Mouse (Mus musculus): ENCODE results near the gene Cacng4. TPM values are rescaled to one million over a fixed set of nuclear protein-coding genes. Genes with fewer than 3 reads are reported as not detected.

Gene Cacng4
- polyA plus RNA-seq, 1 experiment from 2014 or later: 0.37 TPM

GRCm38 (mm10) chr11:107743100-107743499 is 51.3 kb downstream of the Cacng4 start:
- WGBS: 53% methylated on average over 3 of the region's 3 CpGs
- Histone ChIP-seq H3K4me1 (replicated peaks) (peaks cover 2% of the 10 kb centered on the region; the same call in 1 of the 2 replicates), H3K4me3 (no peak overlapping the region), H3K9me3 (replicated peaks) (no peaks in the 10 kb centered on the region), H3K27ac (ENCODE audit: poor library complexity, severe bottlenecking) (no peak overlapping the region), H3K9ac (no peak overlapping the region), H3K36me3 (no peaks in the 10 kb centered on the region), H3K4me2 (no peak overlapping the region), H3K27me3 (replicated peaks) (no peaks in the 10 kb centered on the region)
- no peak for ATAC-seq (ENCODE audit: insufficient number of reproducible peaks, low FRiP score)

- no peaks in the 10 kb centered on the region for H3K36me3 ChIP-seq
- H3K4me1 ChIP-seq (replicated peaks): no peaks in the 10 kb centered on the region
- no peak for ATAC-seq (ENCODE audit: insufficient number of reproducible peaks, low FRiP score)
- 75% methylated on average over 20 of the region's 20 CpGs for WGBS
- H3K9ac ChIP-seq: no peak overlapping the region
- H3K9me3 ChIP-seq (replicated peaks): no peaks in the 10 kb centered on the region
- H3K27me3 ChIP-seq (replicated peaks): no peaks in the 10 kb centered on the region
- no peak overlapping the region for H3K4me3 ChIP-seq
- H3K27ac ChIP-seq (ENCODE audit: poor library complexity, severe bottlenecking): no peak overlapping the region
- H3K4me2 ChIP-seq: no peak overlapping the region
These were observed 55.8 kb downstream of the Cacng4 start for GRCm38 (mm10) chr11:107738418-107739099.

DNA sequence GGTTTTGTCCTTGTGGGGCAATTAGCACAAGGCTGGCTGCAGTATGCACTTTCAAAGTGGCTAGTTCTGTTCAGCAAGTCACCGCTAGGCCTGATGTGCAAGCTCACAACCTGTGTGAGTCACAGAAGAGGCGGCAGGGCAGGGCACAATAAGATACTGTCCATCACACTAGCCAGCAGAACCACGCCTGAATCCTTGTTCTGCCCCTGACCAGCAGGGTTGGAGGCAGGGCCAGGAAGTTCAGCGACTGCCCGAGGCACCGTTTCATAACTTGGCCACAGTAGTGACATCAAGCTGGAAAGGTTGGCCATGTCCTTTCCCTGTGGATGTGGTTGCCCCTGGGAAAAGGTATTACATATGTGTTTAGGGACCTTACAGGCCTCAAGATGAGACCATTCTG is 56.5 kb downstream of the Cacng4 start:
- no peak overlapping the region for H3K27ac ChIP-seq (ENCODE audit: poor library complexity, severe bottlenecking)
- H3K36me3 ChIP-seq: no peaks in the 10 kb centered on the region
- no peaks in the 10 kb centered on the region for H3K4me1 ChIP-seq (replicated peaks)
- H3K9ac ChIP-seq: no peak overlapping the region
- H3K9me3 ChIP-seq (replicated peaks): no peaks in the 10 kb centered on the region
- no peak overlapping the region for H3K4me3 ChIP-seq
- 71% methylated on average over 6 of the region's 6 CpGs for WGBS
- no peak for ATAC-seq (ENCODE audit: insufficient number of reproducible peaks, low FRiP score)
- no peaks in the 10 kb centered on the region for H3K27me3 ChIP-seq (replicated peaks)
- no peak overlapping the region for H3K4me2 ChIP-seq

DNA sequence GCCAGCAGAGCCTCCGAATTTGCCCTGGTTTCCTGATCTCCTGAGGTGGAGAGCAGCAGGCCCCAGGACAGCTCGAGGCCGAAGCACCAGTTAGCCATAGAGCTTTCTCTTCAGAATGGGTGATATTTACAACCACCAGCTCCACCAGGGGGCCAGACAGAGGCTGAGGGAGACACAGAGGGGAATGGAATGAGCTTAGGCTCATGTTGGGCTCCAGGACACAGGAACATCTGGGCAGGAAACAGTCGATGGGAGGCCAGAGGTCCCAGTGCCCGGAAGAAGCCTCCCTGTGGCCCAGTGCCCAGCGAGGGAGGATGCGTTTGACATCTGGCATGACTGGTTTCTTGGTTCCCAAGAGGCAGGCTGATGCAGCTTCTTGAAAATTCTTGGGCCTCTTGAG is 60.2 kb downstream of the Cacng4 start:
- ATAC-seq (ENCODE audit: insufficient number of reproducible peaks, low FRiP score): no peak
- Histone ChIP-seq H3K4me3 (no peak overlapping the region), H3K36me3 (no peaks in the 10 kb centered on the region), H3K27ac (ENCODE audit: poor library complexity, severe bottlenecking) (no peak overlapping the region), H3K4me1 (replicated peaks) (no peaks in the 10 kb centered on the region), H3K27me3 (replicated peaks) (no peaks in the 10 kb centered on the region), H3K4me2 (no peak overlapping the region), H3K9me3 (replicated peaks) (no peaks in the 10 kb centered on the region), H3K9ac (no peak overlapping the region)
- 76% methylated on average over 7 of the region's 7 CpGs for WGBS

GRCm38 (mm10) chr11:107731498-107731897 is 62.9 kb downstream of the Cacng4 start:
- no peak overlapping the region for H3K27ac ChIP-seq (ENCODE audit: poor library complexity, severe bottlenecking)
- H3K9me3 ChIP-seq (replicated peaks): no peaks in the 10 kb centered on the region
- WGBS: 68% methylated on average over 5 of the region's 5 CpGs
- no peaks in the 10 kb centered on the region for H3K36me3 ChIP-seq
- no peak overlapping the region for H3K4me3 ChIP-seq
- no peaks in the 10 kb centered on the region for H3K27me3 ChIP-seq (replicated peaks)
- H3K4me2 ChIP-seq: no peak overlapping the region
- no peaks in the 10 kb centered on the region for H3K4me1 ChIP-seq (replicated peaks)
- no peak overlapping the region for H3K9ac ChIP-seq
- no peak for ATAC-seq (ENCODE audit: insufficient number of reproducible peaks, low FRiP score)

GRCm38 (mm10) chr11:107730940-107731339 is 63.4 kb downstream of the Cacng4 start:
- 72% methylated on average over 4 of the region's 4 CpGs for WGBS
- Histone ChIP-seq H3K9ac (no peak overlapping the region), H3K9me3 (replicated peaks) (no peaks in the 10 kb centered on the region), H3K27me3 (replicated peaks) (no peaks in the 10 kb centered on the region), H3K4me2 (no peak overlapping the region), H3K36me3 (no peaks in the 10 kb centered on the region), H3K27ac (ENCODE audit: poor library complexity, severe bottlenecking) (no peak overlapping the region), H3K4me1 (replicated peaks) (no peaks in the 10 kb centered on the region), H3K4me3 (no peak overlapping the region)
- no peak for ATAC-seq (ENCODE audit: insufficient number of reproducible peaks, low FRiP score)

DNA sequence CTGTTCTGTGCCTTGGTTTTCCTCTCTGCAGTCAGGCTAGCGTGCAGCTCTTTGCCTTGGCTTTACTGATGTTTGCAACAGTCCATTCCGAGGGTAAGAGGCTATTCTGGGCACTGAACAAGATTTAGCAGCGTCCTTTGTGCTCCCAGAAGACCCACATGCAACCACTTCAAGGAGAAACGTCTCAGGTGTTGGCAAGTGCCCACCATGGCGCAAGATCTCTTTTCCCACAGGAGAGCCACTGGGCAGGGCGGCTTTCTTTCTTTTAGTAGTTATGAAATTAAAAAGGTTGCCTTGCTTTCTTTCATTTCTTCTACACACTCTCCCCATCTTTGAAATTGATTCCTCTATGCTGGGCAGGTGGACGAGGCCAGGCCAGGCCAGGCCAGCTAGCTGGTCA is 65.2 kb downstream of the Cacng4 start:
- Histone ChIP-seq H3K9me3 (replicated peaks) (no peaks in the 10 kb centered on the region), H3K27me3 (replicated peaks) (no peaks in the 10 kb centered on the region), H3K9ac (no peak overlapping the region), H3K4me1 (replicated peaks) (no peaks in the 10 kb centered on the region), H3K36me3 (no peaks in the 10 kb centered on the region), H3K4me2 (no peak overlapping the region), H3K27ac (ENCODE audit: poor library complexity, severe bottlenecking) (no peak overlapping the region), H3K4me3 (no peak overlapping the region)
- ATAC-seq (ENCODE audit: insufficient number of reproducible peaks, low FRiP score): no peak
- 75% methylated on average over 7 of the region's 7 CpGs for WGBS

DNA sequence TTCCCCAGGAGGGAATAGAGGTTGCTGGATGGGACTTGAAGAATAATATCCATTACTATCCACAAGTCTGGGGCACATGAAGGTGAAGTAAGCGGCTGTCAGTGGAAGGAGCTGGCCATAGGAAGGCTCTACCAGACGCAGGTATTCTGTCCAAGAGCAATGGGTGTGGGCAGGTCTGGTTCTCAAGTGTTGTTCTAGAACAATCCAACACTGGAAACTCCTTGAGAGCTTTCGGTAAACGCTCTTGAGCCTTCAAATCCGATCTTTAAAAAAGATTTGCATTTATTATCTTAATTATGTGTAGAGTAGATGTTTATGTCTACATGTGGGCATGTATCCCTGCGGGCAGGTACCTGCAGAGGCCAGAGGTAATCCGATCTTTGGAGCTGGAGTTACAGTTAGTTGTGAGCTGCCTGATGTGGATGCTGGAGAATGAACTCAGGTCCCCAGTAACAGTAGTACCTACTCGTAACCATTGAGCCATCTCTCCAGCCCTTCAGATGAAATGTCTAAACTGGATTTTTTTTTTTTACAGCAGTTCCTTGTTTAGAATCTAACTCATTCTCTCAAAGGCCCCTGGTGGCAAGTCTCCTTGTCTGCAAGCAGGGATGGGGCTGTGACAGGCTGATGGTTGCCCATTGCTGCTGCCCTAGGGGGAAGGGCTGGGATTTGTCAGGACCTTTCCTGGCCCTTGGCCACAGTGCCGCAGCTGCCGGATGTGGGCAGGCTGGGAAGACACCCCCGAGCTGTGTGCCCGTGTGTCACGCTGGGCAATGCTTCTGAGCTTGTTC is 66.1 kb downstream of the Cacng4 start:
- no peak overlapping the region for H3K4me2 ChIP-seq
- H3K27ac ChIP-seq (ENCODE audit: poor library complexity, severe bottlenecking): no peak overlapping the region
- WGBS: 72% methylated on average over 13 of the region's 13 CpGs
- ATAC-seq (ENCODE audit: insufficient number of reproducible peaks, low FRiP score): no peak
- no peaks in the 10 kb centered on the region for H3K36me3 ChIP-seq
- no peaks in the 10 kb centered on the region for H3K9me3 ChIP-seq (replicated peaks)
- H3K4me3 ChIP-seq: no peak overlapping the region
- no peaks in the 10 kb centered on the region for H3K4me1 ChIP-seq (replicated peaks)
- no peak overlapping the region for H3K9ac ChIP-seq
- H3K27me3 ChIP-seq (replicated peaks): no peaks in the 10 kb centered on the region

DNA sequence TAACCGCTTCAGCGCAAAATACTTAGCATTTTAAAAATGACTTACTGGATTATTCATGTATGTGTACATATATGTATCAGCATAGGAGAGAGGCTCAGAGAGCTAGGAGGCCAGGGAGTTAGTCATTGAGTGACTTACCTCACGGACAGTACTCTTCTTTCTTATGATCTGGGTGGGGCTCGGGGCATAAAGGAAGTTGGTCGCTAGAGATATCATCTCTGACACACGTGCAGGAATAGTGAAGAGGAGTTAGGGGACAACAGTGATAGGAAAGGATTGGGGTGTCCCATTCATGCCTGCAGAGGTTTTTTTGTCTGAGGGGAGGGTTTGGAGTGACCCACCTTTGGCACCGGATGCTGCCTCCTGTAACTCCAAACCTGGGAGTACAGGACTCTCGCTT is 69.8 kb downstream of the Cacng4 start:
- H3K9me3 ChIP-seq (replicated peaks): peaks cover 8% of the 10 kb centered on the region
- no peaks in the 10 kb centered on the region for H3K27me3 ChIP-seq (replicated peaks)
- ATAC-seq (ENCODE audit: insufficient number of reproducible peaks, low FRiP score): no peak
- H3K9ac ChIP-seq: no peak overlapping the region
- no peak overlapping the region for H3K4me3 ChIP-seq
- no peak overlapping the region for H3K27ac ChIP-seq (ENCODE audit: poor library complexity, severe bottlenecking)
- no peaks in the 10 kb centered on the region for H3K36me3 ChIP-seq
- H3K4me2 ChIP-seq: no peak overlapping the region
- no peaks in the 10 kb centered on the region for H3K4me1 ChIP-seq (replicated peaks)
- WGBS: 83% methylated on average over 8 of the region's 8 CpGs

- Histone ChIP-seq H3K9me3 (replicated peaks) (peaks cover 16% of the 10 kb centered on the region), H3K36me3 (no peaks in the 10 kb centered on the region), H3K4me2 (no peak overlapping the region), H3K4me3 (no peak overlapping the region), H3K27me3 (replicated peaks) (no peaks in the 10 kb centered on the region), H3K9ac (no peak overlapping the region), H3K4me1 (replicated peaks) (no peaks in the 10 kb centered on the region), H3K27ac (ENCODE audit: poor library complexity, severe bottlenecking) (no peak overlapping the region)
- 82% methylated on average over 7 of the region's 7 CpGs for WGBS
- ATAC-seq (ENCODE audit: insufficient number of reproducible peaks, low FRiP score): no peak
These were observed 73.3 kb downstream of the Cacng4 start for GRCm38 (mm10) chr11:107721057-107721456.

DNA sequence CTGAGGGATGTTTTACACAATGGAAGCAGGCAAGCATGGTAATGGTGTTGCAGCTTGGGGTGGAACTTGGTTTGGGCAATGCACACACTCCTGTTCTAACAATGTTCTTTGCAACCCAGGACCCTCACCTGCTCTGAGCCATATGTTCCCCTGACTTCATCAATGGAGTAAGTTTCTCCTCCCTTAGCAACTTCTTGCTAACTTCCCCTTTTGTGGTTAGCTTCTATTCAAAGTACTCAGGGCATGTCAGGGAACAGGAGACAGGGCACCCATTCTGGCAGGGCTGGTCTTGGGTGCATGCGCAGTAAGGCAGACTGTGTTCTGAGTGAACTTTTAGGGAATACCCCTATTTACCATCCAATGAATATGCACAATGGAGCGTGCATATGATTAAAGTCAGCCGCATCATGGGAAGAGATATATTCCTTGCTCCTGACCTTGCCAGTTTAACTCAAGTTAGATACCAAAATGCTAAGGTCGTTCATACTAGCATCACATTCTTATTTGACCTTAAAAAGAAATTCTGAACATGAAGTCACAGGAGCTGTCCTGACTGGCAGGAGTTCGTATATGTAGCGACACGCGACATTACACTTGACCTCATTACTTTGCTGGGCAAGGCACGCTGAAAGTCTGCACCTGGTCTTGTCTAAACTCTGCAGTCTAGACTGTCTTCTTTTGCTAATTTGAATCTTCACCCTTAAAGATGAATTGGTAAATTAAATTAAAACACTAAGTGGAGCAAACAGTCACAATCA is 73.9 kb downstream of the Cacng4 start:
- Histone ChIP-seq H3K4me3 (no peak overlapping the region), H3K27ac (ENCODE audit: poor library complexity, severe bottlenecking) (no peak overlapping the region), H3K36me3 (no peaks in the 10 kb centered on the region), H3K27me3 (replicated peaks) (no peaks in the 10 kb centered on the region), H3K4me1 (replicated peaks) (no peaks in the 10 kb centered on the region), H3K9ac (no peak overlapping the region), H3K9me3 (replicated peaks) (peaks cover 16% of the 10 kb centered on the region), H3K4me2 (no peak overlapping the region)
- WGBS: 86% methylated on average over 9 of the region's 9 CpGs
- no peak for ATAC-seq (ENCODE audit: insufficient number of reproducible peaks, low FRiP score)
